ENCODE assay signal across 10 mouse cellular contexts in genomic region chr1:92751700-92752136, GRCm38 (mm10).
DNase-seq lines count a peak whose midpoint lies in the region; ATAC-seq lines count a peak whose summit lies in the region.
"Had no signal": no experiment of that assay in that cellular context is flagged by ENCODE, and none has a peak within 500 bp of the region (broad histone marks: within the 10 kb centered on the region; RNA-seq: fewer than 3 reads in every experiment).

No protein-coding gene starts in this region.

- H3K27me3 ChIP-seq in lung, embryonic 15.5 days = no peaks in the 10 kb centered on the region
- H3K27me3 ChIP-seq: hindbrain, embryonic 12.5 days; neural tube, embryonic 15.5 days had no signal

- H3K4me3 ChIP-seq in lung, embryonic 15.5 days = no peak overlapping the region
- H3K4me3 ChIP-seq: hindbrain, embryonic 12.5 days; neural tube, embryonic 15.5 days had no signal

- no peak overlapping the region for H3K9ac ChIP-seq in lung, embryonic 15.5 days
- H3K9ac ChIP-seq: hindbrain, embryonic 12.5 days; neural tube, embryonic 15.5 days had no signal

- H3K4me1 ChIP-seq in lung, embryonic 15.5 days = peaks cover 15% of the 10 kb centered on the region

- no peak overlapping the region for H3K4me2 ChIP-seq in lung, embryonic 15.5 days
- H3K4me2 ChIP-seq: hindbrain, embryonic 12.5 days; neural tube, embryonic 15.5 days had no signal

- no peaks in the 10 kb centered on the region for H3K36me3 ChIP-seq in lung, embryonic 15.5 days
- H3K36me3 ChIP-seq: hindbrain, embryonic 12.5 days; neural tube, embryonic 15.5 days had no signal

- H3K9me3 ChIP-seq in lung, embryonic 15.5 days = no peaks in the 10 kb centered on the region
- H3K9me3 ChIP-seq: hindbrain, embryonic 12.5 days; neural tube, embryonic 15.5 days had no signal

- 30% methylated on average over 4 of the region's 4 CpGs for WGBS in lung, embryonic 15.5 days

- ATAC-seq in lung, embryonic 15.5 days (ENCODE audit: borderline replicate concordance, extremely low read depth, low FRiP score, low TSS enrichment) = peak; percentile 13; the same call in 1 of the 2 replicates
- no peak for ATAC-seq in activated CD4-positive, CD25-positive, alpha-beta regulatory T cell, adult 4 months

- DNase-seq in cerebellum, adult 11-12 months = peak; percentile 40
- DNase-seq in cerebellum, adult 18-20 months = no peak
- DNase-seq in lung, adult 18-20 months = no peak
- DNase-seq in adrenal gland, postnatal 36 days = peak; percentile 38 to 49
- peak; percentile 23 for DNase-seq in mesoderm, embryonic 11.5 days (ENCODE audit: low read depth, low spot score)
- no peak for DNase-seq in layer of hippocampus, adult 18-20 months (ENCODE audit: low spot score in 2 of 2)

- no peak overlapping the region for H3K27ac ChIP-seq in lung, embryonic 15.5 days
- H3K27ac ChIP-seq: hindbrain, embryonic 12.5 days; neural tube, embryonic 15.5 days had no signal

Comparison
In these comparisons a context has a peak if more than half of its experiments do, and no peak if none do; other contexts are left out.
1. DNase-seq: peak in cerebellum, adult 11-12 months (single experiment), adrenal gland, postnatal 36 days (2 of 2) and mesoderm, embryonic 11.5 days (single experiment); none in cerebellum, adult 18-20 months (0 of 2), lung, adult 18-20 months (0 of 2) and layer of hippocampus, adult 18-20 months (0 of 2).